Mouse (Mus musculus) ES-Bruce4 (cell line): ENCODE measurements at regions not wholly inside any gene's neighbourhood (a gene's known extent, or its start where the extent isn't known, plus 50 kb on each side); places are given as distances from the start of the nearest gene placed in this dataset.

Experiments used
- CTCF ChIP-seq: IDR thresholded peaks from one replicate; pipeline ENCODE4 v1.8.1; 2011; ENCODE audit warnings: low read depth, low read length
- EP300 ChIP-seq: IDR thresholded peaks from 2 replicates; pipeline ENCODE4 v1.6.1; 2011; ENCODE audit warnings: low read depth, low read length; ENCODE audit not compliant: insufficient read depth
- POLR2A ChIP-seq: IDR thresholded peaks from one replicate; pipeline ENCODE4 v1.8.1; 2011; ENCODE audit warnings: low read length; ENCODE audit not compliant: insufficient read depth

- TF ChIP-seq POLR2A (no peak), CTCF (no peak), EP300 (no peak)
These were observed 98.6 kb downstream of the Alx1 start for GRCm38 (mm10) chr10:102931445-102931844.
